Mouse (Mus musculus) myocyte (in vitro differentiated cells): ENCODE data around the gene Dlx3. TPM values are rescaled to one million over a fixed set of nuclear protein-coding genes. Genes with fewer than 3 reads are reported as not detected.

Experiments
- H3K27me3 ChIP-seq: one replicate; pipeline ENCODE4 v1.6.1; 2011; ENCODE audit not compliant: control insufficient read depth, insufficient read depth, insufficient read length
- H3K36me3 ChIP-seq: one replicate; pipeline ENCODE4 v1.6.1; 2011; ENCODE audit not compliant: control insufficient read depth, insufficient read depth
- H3K4me2 ChIP-seq: one replicate; pipeline ENCODE4 v1.6.1; 2011; ENCODE audit warnings: low read depth, control low read depth
- H3K4me3 ChIP-seq: one replicate; pipeline ENCODE4 v1.5.1; 2011; ENCODE audit warnings: mild to moderate bottlenecking, control low read depth, moderate library complexity
- H3K79me2 ChIP-seq: one replicate; pipeline ENCODE4 v1.6.1; 2011; ENCODE audit not compliant: control insufficient read depth, insufficient read depth
- H3ac ChIP-seq: one replicate; pipeline ENCODE4 v1.6.1; 2011; ENCODE audit not compliant: control insufficient read depth, insufficient read length
- CEBPB ChIP-seq: IDR thresholded peaks from 2 replicates; pipeline ENCODE4 v1.6.1; 2011; ENCODE audit warnings: mild to moderate bottlenecking, moderate library complexity; ENCODE audit not compliant: poor library complexity, insufficient read depth, severe bottlenecking
- E2F4 ChIP-seq: IDR thresholded peaks from one replicate; pipeline ENCODE4 v1.6.1; 2011; ENCODE audit warnings: mild to moderate bottlenecking, control low read depth, moderate library complexity; ENCODE audit not compliant: insufficient read depth
- MAX ChIP-seq: IDR thresholded peaks from one replicate; pipeline ENCODE4 v1.6.1; 2011; ENCODE audit warnings: low read depth, mild to moderate bottlenecking, control low read depth
- MYOD1 ChIP-seq, 3 experiments: IDR thresholded peaks; one replicate each; pipeline ENCODE4 v1.6.1; 2011; ENCODE audit warnings: control low read depth in 2 of 3, low read depth in 2 of 3, mild to moderate bottlenecking in 2 of 3, moderate library complexity in 1 of 3; ENCODE audit not compliant: insufficient read length in 2 of 3, control insufficient read depth in 1 of 3
- MYOG ChIP-seq, 3 experiments: IDR thresholded peaks; one replicate each; pipeline ENCODE4 v1.6.1; 2011; ENCODE audit warnings: control low read depth in 2 of 3, low read depth in 2 of 3, mild to moderate bottlenecking in 2 of 3; ENCODE audit not compliant: insufficient read length in 2 of 3, control insufficient read depth in 1 of 3, insufficient read depth in 1 of 3
- POLR2A ChIP-seq: IDR thresholded peaks from one replicate; pipeline ENCODE4 v1.6.1; 2011; ENCODE audit warnings: low read depth, mild to moderate bottlenecking, control low read depth, moderate library complexity; ENCODE audit not compliant: insufficient read length
- POLR2AphosphoS2 ChIP-seq: IDR thresholded peaks from one replicate; pipeline ENCODE4 v1.6.1; 2011; ENCODE audit warnings: low read depth, control low read depth; ENCODE audit not compliant: insufficient read length
- REST ChIP-seq: IDR thresholded peaks from one replicate; pipeline ENCODE4 v1.6.1; 2011; ENCODE audit warnings: mild to moderate bottlenecking, control low read depth, moderate library complexity; ENCODE audit not compliant: insufficient read depth, insufficient read length
- SRF ChIP-seq: IDR thresholded peaks from one replicate; pipeline ENCODE4 v1.6.1; 2011; ENCODE audit warnings: low read depth; ENCODE audit not compliant: control insufficient read depth, insufficient read length
- TCF12 ChIP-seq: IDR thresholded peaks from one replicate; pipeline ENCODE4 v1.6.1; 2011; ENCODE audit warnings: mild to moderate bottlenecking, control low read depth; ENCODE audit not compliant: poor library complexity, insufficient read depth, severe bottlenecking
- TCF3 ChIP-seq: IDR thresholded peaks from one replicate; pipeline ENCODE4 v1.6.1; 2011; ENCODE audit warnings: low read depth, control low read depth; ENCODE audit not compliant: insufficient read length
- USF1 ChIP-seq: IDR thresholded peaks from one replicate; pipeline ENCODE4 v1.6.1; 2011; ENCODE audit warnings: low read depth, mild to moderate bottlenecking, control low read depth, moderate library complexity
- polyA plus RNA-seq: library from polyadenylated mRNA; unstranded; fragments of >200 nt; fragmentation: generic; extraction: Trizol; gene quantifications from one replicate; pipeline ENCODE4 v1.2.1, GENCODE M21; 2012; ENCODE audit warnings: missing spikeins

Gene Dlx3
- polyA plus RNA-seq, 1 experiment, result 6.3 TPM

- peak within 1 kb of the TSS; percentile 76 for H3K4me2 ChIP-seq
- no peak within 1 kb of the TSS for H3ac ChIP-seq
- TF ChIP-seq CEBPB (peak; percentile 64; the same call in 1 of the 2 replicates), SRF (no peak), E2F4 (no peak), USF1 (no peak), MAX (no peak), MYOG (IDR thresholded peaks at IDR 0.05; ENCODE audit: control insufficient read depth in 1 of 3, insufficient read depth in 1 of 3, insufficient read length in 2 of 3, low read depth in 2 of 3) (no peak), POLR2A (peak; percentile 56), POLR2AphosphoS2 (no peak), REST (no peak), TCF3 (no peak), MYOD1 (IDR thresholded peaks at IDR 0.05; ENCODE audit: control insufficient read depth in 1 of 3, insufficient read length in 2 of 3, low read depth in 2 of 3) (peak in 1 of 3 experiments; percentile 31), TCF12 (no peak)
- peak within 1 kb of the TSS; percentile 13 for H3K4me3 ChIP-seq
- H3K36me3 ChIP-seq, result no peaks in the 10 kb centered on the region
- H3K27me3 ChIP-seq, result peaks cover 5% of the 10 kb centered on the region
- H3K79me2 ChIP-seq, result no peaks in the 10 kb centered on the region
These were observed 26.0 kb downstream of the Dlx3 start, which contains the start of gene Dlx4 for GRCm38 (mm10) chr11:95145851-95146403. Gene Dlx4, minus strand, starts transcription at chr11:95146263.

GRCm38 (mm10) chr11:95148754-95149153 lies 28.8 kb downstream of the Dlx3 start:
- Histone ChIP-seq H3K4me2 (no peak overlapping the region), H3K36me3 (no peaks in the 10 kb centered on the region), H3K27me3 (no peaks in the 10 kb centered on the region), H3K79me2 (no peaks in the 10 kb centered on the region), H3K4me3 (no peak overlapping the region), H3ac (no peak overlapping the region)
- TF ChIP-seq CEBPB (no peak), MYOG (IDR thresholded peaks at IDR 0.05; ENCODE audit: control insufficient read depth in 1 of 3, insufficient read depth in 1 of 3, insufficient read length in 2 of 3, low read depth in 2 of 3) (no peak), POLR2A (no peak), TCF3 (no peak), E2F4 (no peak), MYOD1 (IDR thresholded peaks at IDR 0.05; ENCODE audit: control insufficient read depth in 1 of 3, insufficient read length in 2 of 3, low read depth in 2 of 3) (no peak), REST (no peak), USF1 (no peak), MAX (no peak), POLR2AphosphoS2 (no peak), SRF (no peak), TCF12 (no peak)

- TF ChIP-seq E2F4 (no peak), TCF3 (no peak), SRF (no peak), REST (no peak), POLR2AphosphoS2 (no peak), POLR2A (no peak), MAX (no peak), MYOD1 (IDR thresholded peaks at IDR 0.05; ENCODE audit: control insufficient read depth in 1 of 3, insufficient read length in 2 of 3, low read depth in 2 of 3) (no peak)
- no peaks in the 10 kb centered on the region for H3K27me3 ChIP-seq
- H3ac ChIP-seq, result no peak overlapping the region
- H3K4me3 ChIP-seq, result no peak overlapping the region
- no peaks in the 10 kb centered on the region for H3K36me3 ChIP-seq
- no peaks in the 10 kb centered on the region for H3K79me2 ChIP-seq
- no peak overlapping the region for H3K4me2 ChIP-seq
These were observed 29.7 kb downstream of the Dlx3 start for GRCm38 (mm10) chr11:95149462-95150268.

- Histone ChIP-seq H3K79me2 (no peaks in the 10 kb centered on the region), H3K36me3 (no peaks in the 10 kb centered on the region), H3K27me3 (no peaks in the 10 kb centered on the region), H3K4me2 (no peak overlapping the region), H3ac (no peak overlapping the region), H3K4me3 (no peak overlapping the region)
- TF ChIP-seq USF1, result no peak
- TF ChIP-seq POLR2AphosphoS2, result no peak
- no peak for TF ChIP-seq E2F4
- no peak for TF ChIP-seq MAX
- no peak for TF ChIP-seq TCF3
- no peak for TF ChIP-seq MYOG (IDR thresholded peaks at IDR 0.05; ENCODE audit: control insufficient read depth in 1 of 3, insufficient read depth in 1 of 3, insufficient read length in 2 of 3, low read depth in 2 of 3)
- TF ChIP-seq TCF12, result no peak
These were observed 30.5 kb downstream of the Dlx3 start for GRCm38 (mm10) chr11:95150269-95151049.
